Mouse (Mus musculus): ENCODE results near the gene Scaf1.

DNA sequence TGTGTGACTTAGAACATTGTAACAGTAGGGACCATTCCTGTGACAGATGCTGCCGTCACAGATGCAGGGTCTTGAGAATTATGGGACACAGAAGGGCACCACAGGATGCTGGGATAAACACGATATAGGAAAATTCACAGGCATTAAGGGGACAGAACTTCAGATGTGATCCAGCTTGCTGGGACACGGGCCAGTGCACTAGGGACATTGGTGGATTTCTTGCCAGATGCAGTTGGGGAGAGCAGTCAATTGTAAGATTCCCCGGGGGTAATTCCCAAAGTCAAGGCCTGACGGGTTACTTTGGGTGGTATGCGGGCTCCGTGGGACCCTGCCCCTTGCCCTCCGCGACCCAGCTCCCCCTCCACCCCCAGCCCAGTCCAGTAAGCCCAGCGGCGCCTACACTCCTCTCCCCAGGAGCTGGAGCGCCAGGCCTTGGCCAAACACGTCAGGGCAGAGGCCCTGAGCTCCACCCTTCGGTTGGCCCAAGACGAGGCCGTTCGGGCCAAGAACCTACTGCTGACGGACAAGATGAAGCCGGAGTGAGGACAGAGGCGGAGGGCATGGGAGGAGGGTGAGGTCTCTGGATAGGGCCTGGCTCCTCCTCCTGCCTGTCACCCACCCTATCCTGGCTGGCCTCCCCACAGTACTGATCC, 58.9 kb downstream of the Scaf1 start:
- TF ChIP-seq CTCF (IDR thresholded peaks at IDR 0.05; ENCODE audit: extremely low read depth, insufficient read length, insufficient replicate concordance, low read depth, low read length) (no peak), POLR2A (IDR thresholded peaks at IDR 0.05; ENCODE audit: low read depth, low read length) (no peak)
